ENCODE assay signal across 8 mouse cellular contexts in genomic region chr8:94917352-94917751, GRCm38 (mm10). TPM values are rescaled to one million over a fixed set of nuclear protein-coding genes. Genes with fewer than 3 reads are reported as not detected.
DNase-seq lines count a peak whose midpoint lies in the region; ATAC-seq lines count a peak whose summit lies in the region.

No protein-coding gene starts in this region.

- peaks cover 64% of the 10 kb centered on the region for H3K4me1 ChIP-seq in hindbrain, embryonic 10.5 days (replicated peaks)

- peak overlapping the region; percentile 82 for H3K4me3 ChIP-seq in hindbrain, embryonic 10.5 days

- peak overlapping the region; percentile 96 for H3K27ac ChIP-seq in hindbrain, embryonic 10.5 days

- WGBS in hindbrain, embryonic 10.5 days = under 1% methylated on average over 25 of the region's 27 CpGs

- H3K36me3 ChIP-seq in hindbrain, embryonic 10.5 days = no peaks in the 10 kb centered on the region

- peak; percentile 64 for ATAC-seq in frontal cortex, adult (ENCODE audit: low TSS enrichment)

- peak; percentile 95 for DNase-seq in MN1 (ENCODE audit: low spot score)
- peak; percentile 39 to 40 for DNase-seq in cerebellum, adult 18-20 months
- DNase-seq in hindbrain, embryonic 10.5 days (ENCODE audit: low spot score) = peak; percentile 98
- DNase-seq in layer of hippocampus, postnatal 25 days (ENCODE audit: extremely low spot score in 1 of 2, low spot score in 1 of 2) = peak; percentile 22 to 60
- peak; percentile 96 for DNase-seq in lung, postnatal 14 days
- peak; percentile 96 for DNase-seq in retina, embryonic 14.5 days (ENCODE audit: low spot score)
- DNase-seq in thymus, postnatal 36 days = peak; percentile 78 to 83

- no peaks in the 10 kb centered on the region for H3K9me3 ChIP-seq in hindbrain, embryonic 10.5 days

- H3K27me3 ChIP-seq in hindbrain, embryonic 10.5 days (ENCODE audit: insufficient read depth, poor library complexity, severe bottlenecking) = peaks cover 63% of the 10 kb centered on the region

RNA-seq across cellular contexts. Expression of gene Ccdc102a, which starts 0.5 kb away (rescaled TPM):
- polyA plus RNA-seq in hindbrain, embryonic 10.5 days (2016; fragmentation: Nextera tagmentation; extraction: Ambion mirVana) = 15.7 and 17.5 TPM in 2 replicates
- total RNA-seq in layer of hippocampus, postnatal 25 days (2021) = 1 to 10 TPM; 2.0 to 2.3 TPM

RNA-seq across cellular contexts. Expression of gene Adgrg5, which starts 6.1 kb away (rescaled TPM):
- polyA plus RNA-seq in hindbrain, embryonic 10.5 days (2016; fragmentation: Nextera tagmentation; extraction: Ambion mirVana) = 0.22 and 0.68 TPM in 2 replicates
- total RNA-seq in layer of hippocampus, postnatal 25 days (2021) = under 1 TPM in 1 of 2 experiments, not detected in 1; 0.87 TPM

RNA-seq across cellular contexts. Expression of gene Dok4, which starts 41.2 kb away (rescaled TPM):
- polyA plus RNA-seq in hindbrain, embryonic 10.5 days (2016; fragmentation: Nextera tagmentation; extraction: Ambion mirVana) = 14.6 and 16.9 TPM in 2 replicates
- 10 to 100 TPM; 31.2 to 32.7 TPM for total RNA-seq in layer of hippocampus, postnatal 25 days (2021)

RNA-seq across cellular contexts. Expression of gene Adgrg1, which starts 57.2 kb away (rescaled TPM):
- 101 and 186 TPM in 2 replicates for polyA plus RNA-seq in hindbrain, embryonic 10.5 days (2016; fragmentation: Nextera tagmentation; extraction: Ambion mirVana)
- 100 to 1,000 TPM; 101 to 103 TPM for total RNA-seq in layer of hippocampus, postnatal 25 days (2021)

Comparison
In these comparisons a context has a peak if more than half of its experiments do, and no peak if none do; other contexts are left out.
1. Peak in every context shown above with its lines: DNase-seq, ATAC-seq, H3K4me3 ChIP-seq and H3K27ac ChIP-seq.
2. DNase-seq: peak in every context shown above with its lines; median percentile 98 in hindbrain, embryonic 10.5 days; 96 in lung, postnatal 14 days; 96 in retina, embryonic 14.5 days; 95 in MN1; 80 in thymus, postnatal 36 days; 41 in layer of hippocampus, postnatal 25 days; 40 in cerebellum, adult 18-20 months.